ENCODE assay signal across 8 mouse cellular contexts in the genomic region with DNA sequence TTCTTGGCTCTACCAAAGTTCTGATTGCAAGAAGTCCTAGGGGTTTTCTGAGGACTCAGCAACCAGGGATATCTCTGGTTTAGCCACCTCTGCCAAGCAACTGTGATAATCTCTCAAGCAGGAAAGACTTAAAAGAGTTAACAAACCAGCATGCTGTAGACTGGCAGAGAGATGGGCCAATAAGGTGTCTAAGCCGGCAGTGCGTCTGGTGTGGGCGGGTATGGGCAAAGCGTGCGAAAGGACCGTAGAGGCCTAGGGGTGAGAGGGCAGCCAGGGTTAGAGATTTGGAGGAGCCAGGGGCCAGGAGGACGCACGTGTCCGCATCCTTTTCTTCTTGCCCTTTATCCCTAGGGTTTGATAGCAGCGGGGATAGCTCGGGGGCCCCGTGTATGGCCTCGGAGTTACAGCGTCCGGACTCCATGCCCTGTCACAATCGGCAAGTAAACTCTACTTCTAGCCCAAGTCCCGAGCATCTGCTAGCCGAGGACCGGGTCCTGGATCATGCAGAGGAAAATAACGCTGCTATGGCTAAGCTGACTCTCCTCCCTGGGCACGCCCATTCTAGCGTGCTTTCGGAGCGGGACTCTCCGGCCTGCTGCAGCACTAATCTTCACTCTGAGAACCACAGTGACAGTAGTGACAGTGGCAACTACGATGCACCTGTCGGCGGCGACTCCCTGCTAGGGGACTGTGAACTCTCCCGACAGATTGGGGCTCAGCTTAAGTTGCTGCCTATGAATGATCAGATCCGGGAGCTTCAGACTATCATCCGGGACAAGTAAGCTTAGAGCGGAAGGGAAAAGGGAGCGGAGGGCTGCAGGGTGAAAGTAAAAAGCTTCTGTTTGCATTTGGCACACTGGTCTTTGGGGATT. TPM values are rescaled to one million over a fixed set of nuclear protein-coding genes. Genes with fewer than 3 reads are reported as not detected.
DNase-seq lines count a peak whose midpoint lies in the region; ATAC-seq and TF ChIP-seq lines count a peak whose summit lies in the region.

TSS of gene Uprt (plus strand) at position 247 of the 872 bp plus-strand sequence.

- peaks cover 11% of the 10 kb centered on the region for H3K27me3 ChIP-seq in erythroblast, embryonic 14.5 days (ENCODE audit: control insufficient read depth)
- H3K27me3 ChIP-seq in heart, embryonic 12.5 days (replicated peaks) = no peaks in the 10 kb centered on the region
- no peaks in the 10 kb centered on the region for H3K27me3 ChIP-seq in kidney, postnatal 0 days (ENCODE audit: insufficient read depth, low read length)
- H3K27me3 ChIP-seq in liver, embryonic 11.5 days (replicated peaks; ENCODE audit: control insufficient read depth, insufficient read depth, low read length) = peaks cover 21% of the 10 kb centered on the region
- no peaks in the 10 kb centered on the region for H3K27me3 ChIP-seq in splenic B cell, adult 2 months (ENCODE audit: control insufficient read depth, insufficient read depth, low read length, poor library complexity, severe bottlenecking)

- peak within 1 kb of the TSS; percentile 57 for H3K27ac ChIP-seq in heart, embryonic 12.5 days (ENCODE audit: poor library complexity, severe bottlenecking)
- peak within 1 kb of the TSS; percentile 81 for H3K27ac ChIP-seq in kidney, postnatal 0 days
- 0 out of 2 replicates have a peak within 1 kb of the TSS, but pooled peaks have one; percentile 7 for H3K27ac ChIP-seq in liver, embryonic 11.5 days (ENCODE audit: low read depth, low read length)

- H3K9ac ChIP-seq in heart, embryonic 12.5 days = peak within 1 kb of the TSS; percentile 72
- peak within 1 kb of the TSS; percentile 58 for H3K9ac ChIP-seq in kidney, postnatal 0 days (ENCODE audit: low read depth, low read length)
- H3K9ac ChIP-seq in liver, embryonic 11.5 days (ENCODE audit: low read depth, low read length) = peak within 1 kb of the TSS; percentile 61

- peaks cover 3% of the 10 kb centered on the region; the same call in 1 of the 2 replicates for H3K9me3 ChIP-seq in erythroblast, embryonic 14.5 days (ENCODE audit: control insufficient read depth, low read length)
- H3K9me3 ChIP-seq in heart, embryonic 12.5 days (replicated peaks) = no peaks in the 10 kb centered on the region
- no peaks in the 10 kb centered on the region for H3K9me3 ChIP-seq in kidney, postnatal 0 days (replicated peaks; ENCODE audit: low read length)
- H3K9me3 ChIP-seq in liver, embryonic 11.5 days (ENCODE audit: control insufficient read depth, low read length) = no peaks in the 10 kb centered on the region

- H3K4me1 ChIP-seq in erythroblast, embryonic 14.5 days (ENCODE audit: control insufficient read depth) = peaks cover 17% of the 10 kb centered on the region
- H3K4me1 ChIP-seq in heart, embryonic 12.5 days (replicated peaks) = no peaks in the 10 kb centered on the region
- H3K4me1 ChIP-seq in kidney, postnatal 0 days (replicated peaks; ENCODE audit: insufficient read depth, low read length) = no peaks in the 10 kb centered on the region
- no peaks in the 10 kb centered on the region for H3K4me1 ChIP-seq in liver, embryonic 11.5 days (replicated peaks; ENCODE audit: control insufficient read depth, insufficient read depth, low read length)

- no peak for TF ChIP-seq CTCF in kidney, postnatal 0 days (IDR thresholded peaks at IDR 0.05; ENCODE audit: low read depth)

- DNase-seq in CD4-positive helper T cell, adult 2 months (ENCODE audit: low read depth, low spot score) = peak; percentile 87
- peak; percentile 74 for DNase-seq in brain, embryonic 18.5 days (ENCODE audit: low read depth, low spot score)
- DNase-seq in kidney, postnatal 0 days (ENCODE audit: low spot score) = peak; percentile 86
- peak; percentile 55 for DNase-seq in liver, embryonic 11.5 days (ENCODE audit: low spot score)
- peak; percentile 82 for DNase-seq in naive thymus-derived CD4-positive, alpha-beta T cell, adult 2 months (ENCODE audit: low read depth)
- peak; percentile 87 for DNase-seq in splenic B cell, adult 2 months (ENCODE audit: low read depth, low spot score)

- H3K4me2 ChIP-seq in heart, embryonic 12.5 days = peak within 1 kb of the TSS; percentile 69
- H3K4me2 ChIP-seq in kidney, postnatal 0 days (ENCODE audit: low read length) = peak within 1 kb of the TSS; percentile 58
- H3K4me2 ChIP-seq in liver, embryonic 11.5 days = peak within 1 kb of the TSS; percentile 71

- 17% methylated on average over 34 of the region's 34 CpGs for WGBS in heart, embryonic 12.5 days
- 33% methylated on average over 34 of the region's 34 CpGs for WGBS in kidney, postnatal 0 days
- 22% methylated on average over 34 of the region's 34 CpGs for WGBS in liver, embryonic 11.5 days

- H3K4me3 ChIP-seq in erythroblast, embryonic 14.5 days (replicated peaks) = peak within 1 kb of the TSS; percentile 71
- H3K4me3 ChIP-seq in heart, embryonic 12.5 days = peak within 1 kb of the TSS; percentile 72
- H3K4me3 ChIP-seq in kidney, postnatal 0 days (replicated peaks; ENCODE audit: low read depth, low read length) = peak within 1 kb of the TSS; percentile 50
- peak within 1 kb of the TSS; percentile 64 for H3K4me3 ChIP-seq in liver, embryonic 11.5 days (ENCODE audit: low read depth, low read length)

- ATAC-seq in heart, embryonic 12.5 days (ENCODE audit: insufficient number of reproducible peaks, low FRiP score) = peak; percentile 83
- peak; percentile 93 for ATAC-seq in kidney, postnatal 0 days (replicated peaks; ENCODE audit: low FRiP score, low read depth)
- peak; percentile 98 for ATAC-seq in liver, embryonic 11.5 days (replicated peaks; ENCODE audit: low FRiP score)

- no peaks in the 10 kb centered on the region for H3K36me3 ChIP-seq in erythroblast, embryonic 14.5 days (ENCODE audit: control insufficient read depth)
- H3K36me3 ChIP-seq in heart, embryonic 12.5 days = no peaks in the 10 kb centered on the region
- H3K36me3 ChIP-seq in kidney, postnatal 0 days (ENCODE audit: insufficient read depth, low read length) = no peaks in the 10 kb centered on the region
- H3K36me3 ChIP-seq in liver, embryonic 11.5 days (ENCODE audit: control insufficient read depth, insufficient read depth, low read length) = no peaks in the 10 kb centered on the region
- no peaks in the 10 kb centered on the region for H3K36me3 ChIP-seq in splenic B cell, adult 2 months (ENCODE audit: control insufficient read depth, insufficient read depth, low read length, poor library complexity, severe bottlenecking)

RNA-seq across cellular contexts. Expression of gene Uprt, which starts in this region (rescaled TPM):
- polyA plus RNA-seq in erythroblast, embryonic 14.5 days (2012) = not detected in 2 replicates
- polyA plus RNA-seq in heart, embryonic 12.5 days (2016; fragmentation: Nextera tagmentation; extraction: Ambion mirVana) = 1.6 and 2.5 TPM in 2 replicates
- 0.79 and 1.0 TPM in 2 replicates for polyA plus RNA-seq in kidney, postnatal 0 days (2015; fragmentation: Nextera tagmentation; extraction: Ambion mirVana)
- polyA plus RNA-seq in liver, embryonic 11.5 days (2014; fragmentation: Nextera tagmentation; extraction: Ambion mirVana) = 1.0 and 1.6 TPM in 2 replicates

Comparison
In these comparisons a context has a peak if more than half of its experiments do, and no peak if none do; other contexts are left out.
1. Peak in every context shown above with its lines: DNase-seq, ATAC-seq, H3K4me3 ChIP-seq and H3K27ac ChIP-seq.
2. H3K27ac ChIP-seq: peak in every context shown above with its lines; median percentile 81 in kidney, postnatal 0 days; 57 in heart, embryonic 12.5 days; 7 in liver, embryonic 11.5 days.